Mouse (Mus musculus) embryo, embryonic 11.5 days (tissue): ENCODE measurements around the gene Med25.
A peak's percentile ranks its signal among the peaks of the same experiment; 100 is the strongest.

Source experiments
- DNase-seq: peaks from one replicate; pipeline ENCODE4 v3.0.0-alpha.2; 2012; ENCODE audit warnings: low read depth, low spot score

Gene Med25

GRCm38 (mm10) chr7:44863982-44864494, 28.5 kb downstream of the Med25 start:
- DNase-seq: no peak

GRCm38 (mm10) chr7:44863210-44863609, 29.3 kb downstream of the Med25 start:
- no peak for DNase-seq

GRCm38 (mm10) chr7:44862434-44862833, 30.1 kb downstream of the Med25 start:
- DNase-seq: no peak

GRCm38 (mm10) chr7:44861429-44861816, 31.1 kb downstream of the Med25 start:
- no peak for DNase-seq

GRCm38 (mm10) chr7:44860576-44861428, 31.7 kb downstream of the Med25 start:
- no peak for DNase-seq

GRCm38 (mm10) chr7:44859896-44860295, 32.6 kb downstream of the Med25 start:
- no peak for DNase-seq

- DNase-seq: no peak
Measured at GRCm38 (mm10) chr7:44857905-44858304, 34.6 kb downstream of the Med25 start.

GRCm38 (mm10) chr7:44857042-44857552, 35.4 kb downstream of the Med25 start, which contains the start of gene Pnkp:
Pnkp (plus strand) TSS chr7:44857139.
- DNase-seq: peak; percentile 73

GRCm38 (mm10) chr7:44856265-44856916, 36.1 kb downstream of the Med25 start:
- no peak for DNase-seq

GRCm38 (mm10) chr7:44855036-44855435, 37.5 kb downstream of the Med25 start:
- no peak for DNase-seq

- DNase-seq: no peak
Measured at GRCm38 (mm10) chr7:44854356-44855031, 38.0 kb downstream of the Med25 start.

GRCm38 (mm10) chr7:44853596-44854355, 38.7 kb downstream of the Med25 start:
- no peak for DNase-seq

GRCm38 (mm10) chr7:44853065-44853464, 39.4 kb downstream of the Med25 start:
- no peak for DNase-seq

GRCm38 (mm10) chr7:44852259-44853027, 40.1 kb downstream of the Med25 start:
- no peak for DNase-seq

- no peak for DNase-seq
Measured at GRCm38 (mm10) chr7:44851625-44852234, 40.8 kb downstream of the Med25 start.

- no peak for DNase-seq
Measured at GRCm38 (mm10) chr7:44850789-44851624, 41.5 kb downstream of the Med25 start.

GRCm38 (mm10) chr7:44850146-44850545, 42.4 kb downstream of the Med25 start:
- DNase-seq: peak; percentile 67

- DNase-seq: peak; percentile 86
Measured at GRCm38 (mm10) chr7:44849416-44850111, 42.9 kb downstream of the Med25 start.
